Mouse (Mus musculus) adrenal gland, postnatal 14 days (tissue): ENCODE results near the gene Mta3. TPM values are rescaled to one million over a fixed set of nuclear protein-coding genes. Genes with fewer than 3 reads are reported as not detected.

ENCODE experiments used
- DNase-seq: peaks from one replicate; pipeline ENCODE4 v3.0.0; 2021; ENCODE audit warnings: mixed read lengths
- long read RNA-seq, 2 experiments: library from polyadenylated mRNA; stranded (forward); transcript quantifications; one replicate each; pipeline ENCODE4 v2.0.0; 2021
- total RNA-seq: library from RNA; stranded (reverse); gene quantifications from 2 replicates; pipeline ENCODE4 v1.2.3, GENCODE M21; 2021

Gene Mta3
- total RNA-seq: 66.1 and 66.8 TPM in 2 replicates
- long read RNA-seq, experiment 1, transcript Mta3-202 (14 exons, 1,728 nt): minor isoform, 10 of 95 reads
- long read RNA-seq, experiment 1, transcript Mta3-203 (14 exons, 1,723 nt): major isoform, 29 of 95 reads
- long read RNA-seq, experiment 1, partial matches to known transcripts: 9 of 95 reads
- long read RNA-seq, experiment 1, other reads (novel, unspliced or antisense): 47 of 95 reads
- long read RNA-seq, experiment 2, transcript Mta3-203 (14 exons, 1,723 nt): major isoform, 14 of 53 reads
- long read RNA-seq, experiment 2, partial matches to known transcripts: 6 of 53 reads
- long read RNA-seq, experiment 2, other reads (novel, unspliced or antisense): 30 of 53 reads

GRCm38 (mm10) chr17:83706116-83706593 is at the start of gene Mta3:
TSS of gene Mta3 (plus strand) at chr17:83706163.
- DNase-seq: peak; percentile 86

DNA sequence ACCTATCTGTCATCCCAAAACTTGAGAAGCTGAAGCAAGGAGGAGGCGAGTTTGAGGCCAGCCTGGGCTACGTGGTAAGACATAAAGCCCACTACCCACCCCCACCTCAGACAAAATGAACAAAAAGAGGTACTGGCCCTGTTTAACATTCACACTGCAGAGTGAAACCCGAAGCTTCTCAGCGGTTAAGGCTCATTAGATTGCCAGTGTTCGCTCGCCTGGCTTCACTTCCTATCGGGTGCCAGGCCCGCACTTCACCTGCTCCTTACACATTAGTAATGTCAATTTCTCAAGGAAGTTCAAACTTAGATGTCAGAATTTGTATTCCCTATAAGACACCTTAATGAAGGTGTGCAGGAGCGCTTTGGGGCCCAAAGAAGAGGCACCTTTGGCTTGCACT is 48.6 kb upstream of the Mta3 start:
- no peak for DNase-seq

- no peak for DNase-seq
Observed at GRCm38 (mm10) chr17:83658943-83659342, 47.0 kb upstream of the Mta3 start.

GRCm38 (mm10) chr17:83664761-83665160 is 41.2 kb upstream of the Mta3 start:
- no peak for DNase-seq

DNA sequence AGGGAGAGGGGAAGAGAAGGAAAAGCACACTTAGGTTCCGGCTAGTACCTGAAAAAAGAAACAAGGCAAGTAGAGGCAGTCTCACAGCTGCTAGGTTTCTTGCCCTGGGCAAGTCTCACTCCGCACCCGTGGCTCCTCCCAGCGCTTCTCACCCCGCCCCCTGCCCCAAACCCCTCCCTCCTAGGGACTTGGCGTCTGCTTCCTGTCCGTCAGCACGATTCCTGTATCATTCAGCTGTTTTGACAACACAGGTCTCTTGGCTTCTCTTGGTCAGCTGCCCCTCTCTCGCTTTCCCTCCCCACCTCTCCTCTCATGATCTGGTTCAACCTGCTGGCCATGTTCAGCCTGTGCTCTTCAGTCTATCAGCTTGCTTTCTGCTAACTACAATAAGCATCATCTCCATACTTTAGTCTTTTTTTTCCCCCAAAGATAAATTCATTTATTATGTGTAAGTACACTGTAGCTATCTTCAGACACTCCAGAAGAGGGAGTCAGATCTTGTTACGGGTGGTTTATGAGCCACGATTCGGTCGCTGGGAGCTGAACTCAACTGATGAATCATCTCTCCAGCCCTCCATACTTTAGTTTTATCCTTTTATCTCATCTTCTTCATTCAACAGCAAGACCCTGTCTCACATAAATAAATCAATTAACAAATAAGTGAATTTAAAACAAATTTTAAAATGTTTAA is 39.2 kb upstream of the Mta3 start:
- DNase-seq: no peak

GRCm38 (mm10) chr17:83667934-83668690 is 37.9 kb upstream of the Mta3 start:
- no peak for DNase-seq

DNA sequence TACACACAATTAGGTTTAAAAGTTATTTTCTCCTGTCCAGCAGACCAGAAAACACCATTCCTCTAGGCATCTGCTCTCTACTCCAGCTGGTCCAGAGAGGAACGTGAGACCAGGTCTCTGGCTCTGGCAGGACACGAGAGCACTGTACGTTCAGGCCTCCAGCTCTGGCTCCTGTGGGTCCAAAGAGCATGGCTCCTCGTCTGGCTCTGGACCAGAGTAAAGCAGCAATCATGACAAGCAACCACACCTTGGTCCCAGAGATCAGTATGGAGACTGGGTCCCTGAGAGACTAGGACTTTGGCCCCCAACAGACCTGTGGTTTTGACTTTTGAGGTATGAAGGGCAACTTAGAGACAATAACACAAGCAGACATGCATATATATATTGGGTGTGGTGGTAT is 33.3 kb upstream of the Mta3 start:
- no peak for DNase-seq

DNA sequence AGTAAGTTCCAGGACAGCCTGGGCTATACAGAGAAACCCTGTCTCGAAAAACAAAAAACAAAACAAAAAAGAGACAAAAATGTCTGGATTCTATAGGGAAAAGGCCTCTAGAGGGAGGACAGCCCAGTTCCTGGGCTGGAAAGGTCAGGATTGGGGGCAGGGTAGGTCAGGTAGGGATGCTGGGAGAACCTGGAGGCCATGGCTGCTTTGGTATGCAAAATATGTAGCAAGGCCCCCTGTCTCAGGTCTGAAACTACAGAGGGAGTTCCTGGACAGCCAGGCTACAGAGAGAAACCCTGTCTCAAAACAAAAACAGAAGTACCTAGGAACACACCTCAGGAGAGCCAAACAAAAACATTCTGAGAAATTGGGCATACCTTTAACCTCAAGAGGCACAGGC is 28.6 kb upstream of the Mta3 start:
- DNase-seq: no peak

DNA sequence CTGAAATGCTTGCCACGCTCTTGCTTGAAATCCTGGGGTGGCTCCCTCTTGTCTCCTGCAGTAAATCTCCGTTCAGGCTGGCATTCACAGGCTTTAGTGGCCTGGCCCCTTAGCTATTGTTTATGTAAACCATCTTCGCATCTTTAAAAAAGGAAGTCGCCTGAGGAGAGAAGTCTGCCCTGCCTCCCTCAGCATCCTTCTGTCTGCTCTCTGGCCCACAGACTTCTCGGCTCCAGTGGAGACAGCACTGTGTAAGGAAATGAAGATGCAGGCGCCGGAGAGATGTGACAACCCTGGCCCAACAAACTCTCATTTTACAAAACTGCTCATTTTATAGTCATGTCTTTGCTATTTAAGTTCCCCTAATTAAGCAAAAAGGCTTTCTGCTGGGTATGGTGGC is 24.0 kb upstream of the Mta3 start:
- DNase-seq: no peak

DNA sequence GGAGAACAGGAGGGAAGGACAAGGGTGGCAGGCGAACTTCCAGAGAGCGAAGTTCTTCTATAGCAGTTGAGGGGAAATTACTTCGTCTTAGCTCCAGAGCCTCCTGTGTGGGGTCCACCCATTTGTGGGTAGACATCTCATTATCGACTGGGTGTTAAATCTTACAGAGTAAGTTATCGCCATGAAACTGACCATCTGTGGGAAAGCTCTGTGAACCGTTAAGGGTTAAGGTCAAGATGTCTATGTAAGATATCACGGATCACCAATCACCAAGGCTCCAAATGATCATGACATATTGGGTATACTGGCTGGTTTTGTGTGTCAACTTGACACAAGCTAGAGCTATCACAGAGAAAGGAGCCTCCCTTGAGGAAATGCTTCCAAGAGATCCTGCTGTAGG is 21.5 kb upstream of the Mta3 start:
- DNase-seq: no peak

DNA sequence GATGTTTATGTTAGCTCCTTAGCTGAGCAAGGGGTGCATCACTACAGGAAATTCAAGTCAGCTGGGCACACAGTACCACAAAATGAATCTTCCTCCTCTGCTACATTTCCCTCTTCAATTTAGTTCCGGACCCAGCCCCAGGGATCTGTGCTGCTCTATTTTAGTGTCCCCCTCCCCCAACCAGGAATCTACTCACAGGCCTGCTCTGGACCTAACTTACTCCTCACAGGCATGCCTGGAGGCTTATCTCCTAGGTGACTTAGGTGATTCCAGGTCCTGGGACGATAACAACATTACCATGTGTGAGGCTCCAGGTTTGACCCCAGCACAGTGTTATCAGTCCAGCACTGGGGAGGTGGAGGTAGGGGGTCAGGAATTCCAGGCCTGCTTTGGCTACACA is 15.5 kb upstream of the Mta3 start:
- DNase-seq: no peak

- DNase-seq: no peak
Observed at GRCm38 (mm10) chr17:83691379-83691778, 14.6 kb upstream of the Mta3 start.

DNA sequence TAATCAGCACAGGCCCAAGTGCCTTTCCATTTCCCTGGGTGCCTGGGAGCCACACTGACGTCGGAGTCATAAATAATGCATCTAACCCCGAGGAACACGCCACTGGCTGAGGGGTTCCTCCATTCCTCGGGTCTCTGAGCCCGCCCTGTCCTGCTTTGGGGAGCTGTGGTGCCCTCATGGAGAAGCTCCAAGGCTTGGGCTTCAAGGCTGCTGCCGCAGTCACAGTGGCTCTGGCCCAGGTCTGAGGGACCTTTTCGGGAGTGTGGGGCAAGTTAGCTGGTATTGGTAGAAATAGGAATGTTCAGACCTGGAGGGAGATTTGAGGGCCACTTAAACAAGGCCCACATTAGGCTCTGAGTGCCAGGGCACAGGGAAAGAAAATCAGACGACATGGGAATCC is 12.0 kb upstream of the Mta3 start:
- peak; percentile 61 for DNase-seq

GRCm38 (mm10) chr17:83695785-83696184 is 10.2 kb upstream of the Mta3 start:
- no peak for DNase-seq

- no peak for DNase-seq
Observed at GRCm38 (mm10) chr17:83699062-83699724, 6.8 kb upstream of the Mta3 start.

DNA sequence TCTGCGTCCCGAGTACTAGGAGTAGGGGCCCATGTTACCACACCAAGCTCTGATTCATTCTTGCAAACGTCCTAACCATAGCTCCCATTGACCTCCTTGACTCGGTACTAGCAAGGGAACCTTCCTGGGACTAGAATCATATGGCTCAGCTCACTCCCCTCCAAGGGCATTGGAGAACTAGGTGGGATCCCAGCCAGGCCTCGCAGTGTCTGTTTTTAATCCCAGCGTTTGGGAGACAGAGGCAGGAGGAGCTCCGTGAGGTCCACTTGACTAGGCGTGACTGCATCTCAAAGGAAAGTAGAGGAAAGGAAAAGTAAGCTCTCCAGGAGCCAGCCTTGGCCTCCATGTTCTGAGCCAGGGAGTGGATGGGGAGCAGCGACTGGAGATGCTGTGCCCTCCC is 5.8 kb upstream of the Mta3 start:
- DNase-seq: no peak

GRCm38 (mm10) chr17:83704469-83704868 is 1.5 kb upstream of the Mta3 start:
- no peak for DNase-seq

DNA sequence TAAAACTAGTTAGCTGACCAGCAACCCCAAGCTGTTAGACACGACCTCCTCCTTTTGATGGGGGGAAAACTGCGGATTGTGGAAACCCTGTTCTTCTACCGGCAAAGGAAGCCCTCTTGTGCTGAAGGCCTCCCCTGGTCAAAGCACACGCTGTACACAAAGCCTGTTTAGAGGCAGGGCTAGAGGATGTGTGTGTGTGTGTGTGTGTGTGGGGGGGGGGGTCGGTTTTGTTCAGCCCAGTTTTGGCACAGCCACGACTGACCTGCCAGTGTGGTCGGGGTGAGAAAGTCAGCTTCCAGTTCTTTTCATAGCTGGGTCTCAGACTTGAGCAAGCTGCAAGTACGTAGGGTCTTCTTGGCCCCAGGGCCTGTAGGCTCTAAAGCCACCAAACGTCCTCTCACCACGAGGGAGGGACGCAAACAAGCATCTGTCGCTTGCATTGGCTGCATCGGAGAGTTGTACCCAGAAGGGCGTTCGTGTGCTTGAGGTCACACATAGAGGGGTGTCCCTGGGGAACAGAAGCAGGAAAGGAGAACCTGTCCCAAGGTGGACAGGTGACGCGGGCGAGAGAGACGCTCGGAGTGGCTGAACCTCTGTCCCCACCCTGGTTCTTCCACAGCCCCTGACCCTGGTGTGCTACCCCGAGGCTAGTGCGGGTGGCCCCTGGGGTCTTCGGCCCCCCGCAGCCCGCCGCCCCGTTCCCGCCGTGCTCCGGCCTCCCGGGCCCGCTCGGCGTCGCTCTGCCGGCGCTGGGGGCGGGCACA is 429 bp upstream of the Mta3 start:
- peak; percentile 78 for DNase-seq

GRCm38 (mm10) chr17:83706594-83707126 is 697 bp downstream of the Mta3 start:
- DNase-seq: peak; percentile 71

- DNase-seq: no peak
Observed at GRCm38 (mm10) chr17:83707372-83707771, 1.4 kb downstream of the Mta3 start.

- DNase-seq: no peak
Observed at GRCm38 (mm10) chr17:83707846-83708245, 1.9 kb downstream of the Mta3 start.
